Mouse (Mus musculus) ovary, adult 2 months (tissue): Measurements from ENCODE around the gene Hpcal1. TPM values are rescaled to one million over a fixed set of nuclear protein-coding genes. Genes with fewer than 3 reads are reported as not detected.

ENCODE experiments used
- polyA plus RNA-seq: library from polyadenylated mRNA; depleted of rRNA; stranded (reverse); fragments of >200 nt; gene quantifications from 2 replicates; pipeline ENCODE4 v1.2.3, GENCODE M21; 2012; rRNA removed

Hpcal1 gene
- 81.4 and 104 TPM in 2 replicates for polyA plus RNA-seq

GRCm38 (mm10) chr12:17690564-17691281, at the start of gene Hpcal1:
Hpcal1 (plus strand) TSS chr12:17690856.

Other genes starting within 250 kb of the Hpcal1 start
- gene Odc1, start 146.1 kb upstream of the Hpcal1 start, polyA plus RNA-seq: 131 and 142 TPM in 2 replicates